Mouse (Mus musculus) cerebellum, adult (tissue): ENCODE data around the gene Olfr615.
"Not testable (repeated sequence)": the region's sequence is repeated elsewhere in the genome, so short reads cannot be mapped to it uniquely, and the experiment has no call there.

Source experiments
- ATAC-seq: cut with Nextera tagmentation; 2 replicates; pipeline ENCODE4 v1.9.2; 2017; ENCODE audit warnings: mild to moderate bottlenecking, moderate library complexity, mixed read lengths; ENCODE audit not compliant: insufficient number of reproducible peaks, low FRiP score, low TSS enrichment

Olfr615 gene

DNA sequence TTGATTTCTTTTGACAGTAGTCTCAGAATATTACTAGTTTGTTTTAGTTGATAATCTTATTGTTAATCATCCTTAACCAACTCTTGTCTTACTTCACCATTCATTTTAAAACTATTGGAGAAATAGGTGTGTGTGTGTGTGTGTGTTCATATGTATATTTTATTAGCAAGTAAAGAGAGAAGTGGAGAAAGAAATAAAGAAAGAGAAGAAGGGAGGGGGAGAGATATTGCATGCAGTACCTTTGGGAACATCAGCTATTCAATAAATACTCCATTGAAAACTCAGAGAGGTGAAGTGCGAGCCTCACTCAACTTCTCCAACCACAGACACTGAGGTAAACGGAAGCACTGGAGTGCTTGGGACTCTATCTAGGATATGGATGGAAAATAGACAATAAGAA, at the start of gene Olfr615:
Gene Olfr615, plus strand, starts transcription at position 301 of the 400 bp plus-strand sequence.
- no peak for ATAC-seq

DNA sequence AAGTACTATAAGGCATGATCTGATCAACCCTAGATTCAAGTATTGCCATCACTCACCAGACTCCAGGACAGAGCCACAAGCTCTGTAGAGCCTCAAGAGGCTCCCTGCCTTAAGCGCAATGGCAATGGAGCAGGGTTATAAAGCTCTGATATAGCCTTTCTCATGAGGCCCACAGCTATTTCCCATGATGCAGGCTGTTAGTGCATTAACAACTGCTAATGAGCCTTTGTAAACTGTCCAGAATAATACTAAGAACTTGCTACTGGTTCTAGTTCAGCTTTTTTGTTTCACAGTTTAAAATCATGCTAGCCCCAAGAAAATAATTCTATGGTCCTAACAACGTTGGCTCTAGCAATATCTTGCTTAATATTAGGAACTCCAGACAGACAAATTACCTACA, 43.9 kb upstream of the Olfr615 start, which contains the start of gene Olfr610:
Gene Olfr610, minus strand, starts transcription at position 101 of the 400 bp plus-strand sequence.
- ATAC-seq, result no peak

DNA sequence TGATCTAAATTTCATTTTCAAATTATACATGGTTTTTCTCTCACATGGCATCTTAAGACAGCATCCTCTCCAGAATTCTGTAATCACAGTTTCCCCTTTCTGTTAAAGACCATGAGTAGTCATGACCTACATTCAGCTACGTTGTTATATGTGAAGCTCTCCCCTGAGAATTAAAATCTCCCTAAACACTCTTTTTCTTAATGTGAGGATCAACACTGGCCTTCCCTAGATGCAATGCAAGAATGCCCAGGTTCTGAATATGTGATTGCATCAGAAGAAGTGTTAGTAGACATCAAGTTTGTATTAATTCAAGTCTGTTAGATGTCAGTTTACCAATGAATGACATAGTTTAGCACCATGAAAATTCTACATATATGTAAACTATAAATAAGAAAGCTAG, 35.1 kb upstream of the Olfr615 start, which contains the start of gene Olfr611:
Gene Olfr611, minus strand, starts transcription at position 101 of the 400 bp plus-strand sequence.
- not testable (repeated sequence) for ATAC-seq

GRCm38 (mm10) chr7:103542617-103543016, 13.3 kb upstream of the Olfr615 start, which contains the start of gene Olfr612:
TSS of gene Olfr612 (minus strand) at chr7:103542717.
- not testable (repeated sequence) for ATAC-seq

- ATAC-seq, result no peak
Observed at GRCm38 (mm10) chr7:103547774-103548173, 8.1 kb upstream of the Olfr615 start, which contains the start of gene Olfr613. TSS of gene Olfr613 (plus strand) at chr7:103548074.

- ATAC-seq, result no peak
Observed at GRCm38 (mm10) chr7:103569043-103569442, 13.2 kb downstream of the Olfr615 start, which contains the start of gene Olfr616. TSS of gene Olfr616 (minus strand) at chr7:103569143.

DNA sequence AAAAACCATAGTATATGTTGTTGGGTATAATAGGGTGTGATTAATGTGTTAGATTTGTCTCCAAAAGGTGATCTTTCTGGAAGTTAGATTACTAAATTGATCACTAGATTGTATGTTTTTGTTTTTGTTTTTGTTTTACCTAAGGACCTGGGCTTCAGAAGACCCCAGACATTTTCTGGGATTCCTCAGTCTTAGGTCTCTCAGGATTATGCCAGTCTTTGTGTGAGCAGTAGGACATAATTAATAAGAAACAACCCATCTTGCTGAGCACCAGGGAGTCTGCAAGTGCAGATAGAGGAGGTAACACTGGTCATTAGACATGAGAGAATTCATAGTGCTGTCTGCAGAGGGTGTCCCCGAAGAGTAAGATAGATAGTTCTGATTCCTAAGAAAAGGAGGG, 16.9 kb downstream of the Olfr615 start, which contains the start of gene Olfr617:
Gene Olfr617, plus strand, starts transcription at position 301 of the 400 bp plus-strand sequence.
- no peak for ATAC-seq

DNA sequence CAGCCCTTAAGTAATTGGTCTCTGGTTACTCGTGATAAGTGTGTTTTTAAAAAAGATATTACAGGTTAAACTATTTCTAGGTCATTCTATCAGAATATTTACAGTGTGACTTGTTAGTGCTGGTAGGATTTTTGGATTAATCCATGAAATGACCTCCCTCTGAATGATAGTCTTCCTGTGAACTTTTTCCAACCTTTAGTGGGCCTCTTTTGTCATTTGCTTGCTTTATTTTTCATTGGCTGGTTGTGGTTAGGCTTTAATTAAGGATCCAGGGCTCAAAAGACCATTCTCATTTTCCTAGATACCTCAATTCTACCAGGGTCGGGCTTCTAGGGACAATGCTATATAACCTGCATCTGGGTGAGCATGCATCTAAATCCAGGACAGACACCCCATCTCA, 33.9 kb downstream of the Olfr615 start, which contains the start of gene Olfr618:
Gene Olfr618, plus strand, starts transcription at position 301 of the 400 bp plus-strand sequence.
- no peak for ATAC-seq

DNA sequence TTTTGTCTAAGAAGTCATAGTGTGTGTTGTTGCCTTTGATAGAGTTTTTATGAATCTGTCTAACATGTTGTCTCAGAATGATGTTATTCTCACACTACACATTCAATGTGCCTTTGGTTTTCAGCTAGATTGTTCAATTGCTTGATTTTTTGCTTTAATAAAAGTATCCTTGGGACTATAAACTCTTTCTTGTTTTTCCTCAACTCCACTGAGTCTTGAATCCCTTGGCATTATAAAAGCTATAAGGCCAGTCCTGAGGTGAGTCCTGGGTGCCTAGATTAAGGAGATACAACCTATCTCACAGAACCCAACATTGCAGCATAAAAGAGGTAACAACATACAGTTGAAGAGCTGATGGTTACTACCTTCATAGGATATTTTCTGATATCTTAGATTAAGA, 44.4 kb downstream of the Olfr615 start, which contains the start of gene Olfr619:
Gene Olfr619, plus strand, starts transcription at position 301 of the 400 bp plus-strand sequence.
- ATAC-seq, result no peak

GRCm38 (mm10) chr7:103607425-103607824, 51.5 kb downstream of the Olfr615 start:
- no peak for ATAC-seq

DNA sequence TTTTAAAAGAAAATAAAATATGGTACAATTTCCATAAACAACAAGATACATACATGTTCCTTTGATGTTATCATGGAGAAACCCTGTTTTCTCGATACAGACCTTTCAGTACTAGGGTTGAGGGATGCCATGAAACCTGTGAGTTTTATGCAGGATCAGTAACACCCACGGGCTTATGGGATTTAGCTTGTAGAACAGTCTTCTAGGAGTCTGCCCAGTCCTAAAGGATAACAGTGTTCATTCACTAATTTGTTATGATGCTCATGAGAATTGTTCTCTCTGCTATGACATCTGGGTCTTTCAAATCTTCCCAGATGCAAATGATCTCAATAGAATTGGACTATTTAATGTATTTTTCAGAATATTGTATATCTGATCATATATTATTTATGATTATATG, 56.6 kb downstream of the Olfr615 start, which contains the start of gene Olfr620:
Gene Olfr620, minus strand, starts transcription at position 101 of the 400 bp plus-strand sequence.
- ATAC-seq, result no peak
